Mouse (Mus musculus) heart, adult 2 months (tissue): ENCODE data around the gene Klra4.
"Not testable (repeated sequence)": the region's sequence is repeated elsewhere in the genome, so short reads cannot be mapped to it uniquely, and the experiment has no call there.

ENCODE experiments used
- CTCF ChIP-seq: fragments of 200-600 bp; IDR thresholded peaks from 2 replicates; pipeline ENCODE4 v1.8.1; 2022; ENCODE audit warnings: antibody characterized with exemption, mild to moderate bottlenecking, moderate library complexity
- EP300 ChIP-seq: fragments of 200-500 bp; IDR thresholded peaks from 2 replicates; pipeline ENCODE4 v1.6.1; 2011; ENCODE audit warnings: low read depth, low read length, control low read depth; ENCODE audit not compliant: insufficient read depth
- POLR2A ChIP-seq: fragments of 200-500 bp; IDR thresholded peaks from 2 replicates; pipeline ENCODE4 v1.6.1; 2011; ENCODE audit warnings: mild to moderate bottlenecking, low read depth, low read length, control low read depth; ENCODE audit not compliant: insufficient read depth

GRCm38 (mm10) chr6:130035146-130035545 is 31.9 kb downstream of the Klra4 start:
- TF ChIP-seq CTCF, POLR2A, EP300: not testable (repeated sequence)
